Mouse (Mus musculus): ENCODE data around the gene Crybg3.

- no peak for TF ChIP-seq POLR2A (IDR thresholded peaks at IDR 0.05; ENCODE audit: low read depth, low read length)
- TF ChIP-seq CTCF (IDR thresholded peaks at IDR 0.05; ENCODE audit: extremely low read depth, insufficient read length, insufficient replicate concordance, low read depth, low read length) = no peak
These were observed 49.3 kb downstream of the Crybg3 start for GRCm38 (mm10) chr16:59551507-59551906.
